Mouse (Mus musculus): ENCODE measurements around the gene Sun2.

Gene Sun2

GRCm38 (mm10) chr15:79725190-79725789 is 17.0 kb downstream of the Sun2 start:
- no peak for DNase-seq (ENCODE audit: inconsistent ontology term)

- no peak for DNase-seq (ENCODE audit: inconsistent ontology term)
These were observed 18.9 kb downstream of the Sun2 start for GRCm38 (mm10) chr15:79723439-79723838.

DNA sequence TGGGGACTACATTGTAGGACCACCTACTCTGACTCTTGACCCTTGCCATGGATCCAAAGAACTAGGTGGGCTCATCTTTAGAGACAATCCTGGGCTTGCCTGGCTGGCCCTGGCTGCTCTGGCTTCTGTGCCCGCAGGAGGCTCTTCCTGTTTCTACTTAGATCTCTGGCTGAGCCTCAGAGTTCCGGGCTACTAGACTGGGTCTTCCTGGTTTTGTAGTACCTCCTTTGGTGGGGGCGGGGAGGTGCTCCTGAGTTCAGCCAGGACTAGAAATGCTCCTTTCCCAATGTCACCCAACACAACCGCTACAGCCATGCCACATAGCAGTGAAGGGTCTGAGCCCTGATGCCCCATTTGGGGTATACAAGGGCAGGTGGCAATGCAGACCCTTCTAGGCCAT is 21.5 kb downstream of the Sun2 start:
- no peak for DNase-seq (ENCODE audit: inconsistent ontology term)

GRCm38 (mm10) chr15:79720267-79720666 is 22.1 kb downstream of the Sun2 start:
- DNase-seq (ENCODE audit: inconsistent ontology term) = no peak

DNA sequence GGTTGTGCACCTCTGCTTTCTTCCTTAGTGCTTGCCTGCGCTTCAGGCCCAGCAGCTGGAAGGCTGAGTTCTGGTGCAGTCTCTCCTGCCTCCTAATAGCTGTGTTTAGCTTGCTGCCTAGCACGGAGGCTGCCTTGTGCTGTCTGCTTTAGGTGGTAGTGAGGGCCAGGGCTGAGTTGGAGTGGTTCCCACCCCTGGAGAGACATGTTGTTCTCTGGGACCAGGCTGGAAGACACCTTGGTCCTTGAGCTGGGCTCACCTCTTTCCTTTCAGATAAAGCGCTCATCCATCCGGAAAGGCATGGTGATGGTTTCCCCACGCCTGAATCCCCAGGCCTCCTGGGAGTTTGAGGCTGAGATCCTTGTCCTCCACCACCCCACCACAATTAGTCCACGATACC is 25.6 kb downstream of the Sun2 start:
- no peak for DNase-seq (ENCODE audit: inconsistent ontology term)

DNA sequence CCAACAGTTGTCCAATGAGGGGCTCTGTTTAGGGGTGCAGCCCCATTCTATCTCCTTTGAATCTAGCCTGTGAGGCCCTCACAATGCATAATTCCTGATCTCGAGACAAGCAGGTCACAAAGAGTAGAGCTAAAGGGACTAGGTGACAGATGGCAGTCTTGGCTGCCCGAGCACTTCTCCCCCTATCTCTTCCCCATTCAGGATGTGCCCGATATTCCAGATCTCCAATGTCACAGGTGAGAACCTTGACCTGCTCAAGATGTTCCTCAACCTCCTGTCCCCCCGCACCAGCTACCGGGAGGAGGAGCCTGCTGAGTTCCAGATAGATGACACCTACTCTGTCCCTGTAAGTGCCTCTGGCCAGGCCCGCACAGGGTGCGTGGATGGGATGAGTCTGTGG is 26.7 kb downstream of the Sun2 start:
- DNase-seq (ENCODE audit: inconsistent ontology term) = no peak

GRCm38 (mm10) chr15:79708229-79708822 is 34.0 kb downstream of the Sun2 start:
- no peak for DNase-seq (ENCODE audit: inconsistent ontology term)

DNA sequence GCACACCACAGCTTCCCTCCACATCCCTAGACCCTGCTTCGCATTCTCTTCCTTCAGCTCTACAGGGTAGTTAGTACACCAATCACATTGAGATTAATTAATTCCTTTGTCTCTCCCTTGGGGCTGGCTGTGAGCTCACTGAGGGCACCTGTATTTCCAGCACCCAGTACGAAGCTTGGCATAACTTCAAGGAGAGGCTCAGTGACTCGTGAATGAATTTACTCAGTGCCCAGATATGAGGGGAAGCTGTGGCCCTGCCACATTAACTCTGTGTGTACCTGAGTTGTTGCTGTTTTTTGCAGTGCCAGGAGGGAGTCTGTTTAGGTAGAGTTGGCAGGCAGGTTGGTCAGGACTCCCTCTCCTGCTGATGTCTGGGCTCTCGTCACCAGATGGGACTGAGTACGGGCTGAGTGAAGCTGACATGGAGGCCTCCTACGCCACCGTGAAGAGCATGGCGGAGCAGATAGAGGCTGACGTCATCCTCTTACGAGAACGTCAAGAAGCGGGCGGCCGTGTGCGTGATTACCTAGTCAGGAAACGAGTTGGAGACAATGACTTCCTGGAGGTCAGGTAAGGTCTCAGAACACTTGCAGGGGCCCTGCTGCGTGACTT is 35.6 kb downstream of the Sun2 start:
- no peak for DNase-seq (ENCODE audit: inconsistent ontology term)

DNA sequence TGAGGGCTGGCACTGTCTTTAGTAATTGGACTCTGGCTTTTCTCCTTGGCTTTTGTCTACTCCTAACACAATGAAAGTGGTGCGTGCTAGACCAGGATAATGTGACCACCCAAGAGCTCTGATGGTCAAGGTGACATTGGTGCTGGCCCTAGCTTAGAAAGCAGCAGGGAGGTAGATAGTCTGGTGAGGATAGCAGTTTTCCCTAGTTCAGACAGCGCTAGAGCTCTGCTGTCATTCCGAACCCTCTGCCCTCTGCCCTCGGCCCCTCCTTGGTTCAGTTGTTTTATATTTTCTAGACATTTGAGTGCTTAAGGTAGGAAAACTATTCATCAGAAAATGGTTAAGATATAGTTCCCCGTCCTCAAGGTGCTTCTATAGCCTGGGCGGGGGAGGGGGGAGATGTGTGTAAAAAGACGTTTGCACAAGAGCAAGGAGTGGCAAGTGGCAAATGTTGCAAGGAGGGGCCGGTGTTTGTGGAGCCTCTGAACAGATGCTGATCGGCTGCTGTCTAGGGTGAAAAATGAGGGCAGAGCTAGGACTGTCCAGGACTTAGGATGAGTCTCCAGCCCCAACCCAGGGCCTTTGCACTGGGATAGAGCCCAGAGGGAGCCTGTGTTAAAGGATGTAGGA is 44.7 kb downstream of the Sun2 start:
- no peak for DNase-seq (ENCODE audit: inconsistent ontology term)

DNA sequence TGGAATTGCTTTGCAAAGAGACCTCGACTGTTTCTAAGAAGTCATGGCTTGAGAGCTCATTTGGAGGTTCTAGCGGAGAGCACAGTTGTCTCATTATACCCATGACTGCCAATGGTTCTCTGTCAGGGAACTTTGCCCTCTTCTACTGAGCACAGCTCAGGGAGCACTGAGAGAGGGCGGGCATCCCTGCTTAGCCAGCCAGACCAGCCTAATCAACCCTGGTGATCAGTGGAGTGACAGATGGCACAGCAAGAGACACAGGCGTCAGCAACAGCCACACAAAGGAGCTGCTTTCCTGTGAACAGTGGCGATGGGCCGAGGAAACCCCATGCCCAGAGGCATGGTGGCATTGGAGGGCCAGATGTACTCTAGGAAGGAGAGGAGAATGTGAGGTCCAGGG is 45.3 kb downstream of the Sun2 start:
- DNase-seq (ENCODE audit: inconsistent ontology term) = no peak

DNA sequence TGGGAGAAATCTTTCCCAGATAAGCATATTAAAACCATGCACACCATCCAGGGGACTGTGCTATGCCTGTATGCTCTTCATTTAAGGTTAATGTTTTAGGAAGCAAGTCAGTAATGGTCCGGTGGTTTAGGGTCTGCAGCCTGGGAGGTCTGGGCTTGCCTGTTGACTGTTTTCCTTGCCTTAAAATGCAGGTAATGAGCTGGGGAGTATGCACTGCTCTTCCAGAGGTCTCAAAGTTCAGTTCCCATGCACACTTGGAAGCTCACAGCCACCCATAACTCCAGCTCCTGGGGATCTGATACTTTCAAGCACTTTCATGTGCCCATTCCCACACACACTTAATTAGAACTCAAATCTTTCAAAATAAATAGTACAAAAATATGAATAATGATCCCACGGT is 45.8 kb downstream of the Sun2 start:
- DNase-seq (ENCODE audit: inconsistent ontology term) = no peak

DNA sequence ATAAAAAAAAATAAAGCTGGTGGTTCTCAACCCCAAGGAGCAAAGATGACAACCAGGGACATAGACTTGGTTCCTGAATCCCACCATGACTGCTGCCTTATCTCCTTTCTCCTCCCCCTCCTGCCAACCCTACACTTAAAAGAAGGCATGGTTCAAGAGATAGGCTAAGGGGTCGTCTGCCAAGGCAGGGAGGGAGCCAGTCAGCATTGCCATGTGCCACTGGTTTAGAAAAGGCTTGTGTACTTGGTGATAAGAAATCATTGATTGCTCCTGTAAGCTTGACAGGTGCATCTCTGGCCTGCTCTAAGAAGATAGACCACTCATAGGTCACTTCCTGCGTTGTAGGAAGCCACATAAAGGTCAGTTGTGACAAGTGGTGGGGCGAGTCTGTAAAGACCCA is 46.8 kb downstream of the Sun2 start:
- no peak for DNase-seq (ENCODE audit: inconsistent ontology term)

DNA sequence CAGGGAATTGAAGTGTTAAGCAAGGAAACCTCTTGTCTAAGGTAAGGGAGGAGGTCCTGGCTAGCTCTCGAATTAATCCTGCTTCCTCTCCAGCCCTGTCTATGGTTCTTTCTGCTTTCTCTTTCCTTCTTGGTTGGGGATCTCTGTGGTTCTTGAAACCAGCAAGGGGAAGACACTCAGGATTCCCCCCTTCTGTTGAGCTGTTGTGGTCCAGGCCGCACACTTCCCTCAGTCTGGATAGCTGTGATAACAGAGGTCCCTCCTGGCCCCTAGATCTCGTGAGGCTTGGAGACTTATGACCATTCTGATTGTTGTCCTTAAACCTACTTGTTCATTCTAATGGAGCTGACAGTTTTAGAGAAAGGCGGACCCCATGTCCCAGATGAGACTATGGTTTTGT is 47.8 kb downstream of the Sun2 start:
- DNase-seq (ENCODE audit: inconsistent ontology term) = no peak

- no peak for DNase-seq (ENCODE audit: inconsistent ontology term)
These were observed 48.6 kb downstream of the Sun2 start for GRCm38 (mm10) chr15:79693740-79694139.

- DNase-seq (ENCODE audit: inconsistent ontology term) = no peak
These were observed 50.0 kb downstream of the Sun2 start for GRCm38 (mm10) chr15:79692334-79692733.

- DNase-seq (ENCODE audit: inconsistent ontology term) = no peak
These were observed 51.3 kb downstream of the Sun2 start for GRCm38 (mm10) chr15:79691023-79691508.

DNA sequence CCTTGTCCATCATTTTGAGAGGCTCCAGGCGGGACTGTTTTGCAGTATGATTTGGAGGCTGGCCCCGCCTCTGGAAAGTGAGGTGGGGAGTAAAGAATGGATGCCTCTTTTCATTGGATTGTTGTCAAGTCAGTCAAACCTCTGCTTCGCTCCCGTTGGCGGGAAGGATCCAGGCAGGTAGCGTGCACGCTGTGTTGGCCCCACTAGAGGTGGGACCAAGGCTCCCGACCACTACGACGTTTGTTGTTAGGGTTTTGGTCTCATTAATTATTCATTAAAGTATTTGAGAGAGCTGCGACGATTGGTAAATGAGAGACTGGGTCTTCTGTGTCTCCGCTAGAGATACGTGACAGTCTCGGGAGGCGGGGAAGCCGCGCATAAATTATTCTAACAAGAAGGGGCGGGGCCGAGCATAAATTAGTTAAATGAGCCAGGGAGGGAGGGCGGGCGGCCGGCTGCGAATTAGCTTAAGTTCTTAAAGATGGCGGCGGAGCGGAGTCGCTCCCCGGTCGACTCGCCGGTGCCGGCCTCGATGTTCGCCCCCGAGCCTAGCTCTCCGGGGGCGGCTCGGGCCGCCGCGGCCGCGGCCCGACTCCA is 51.8 kb downstream of the Sun2 start, which contains the start of gene Gtpbp1:
TSS of gene Gtpbp1 (plus strand) at position 420 of the 597 bp plus-strand sequence.
- peak; percentile 99 for DNase-seq (ENCODE audit: inconsistent ontology term)

- no peak for DNase-seq (ENCODE audit: inconsistent ontology term)
These were observed 52.5 kb downstream of the Sun2 start for GRCm38 (mm10) chr15:79689662-79690425.

DNA sequence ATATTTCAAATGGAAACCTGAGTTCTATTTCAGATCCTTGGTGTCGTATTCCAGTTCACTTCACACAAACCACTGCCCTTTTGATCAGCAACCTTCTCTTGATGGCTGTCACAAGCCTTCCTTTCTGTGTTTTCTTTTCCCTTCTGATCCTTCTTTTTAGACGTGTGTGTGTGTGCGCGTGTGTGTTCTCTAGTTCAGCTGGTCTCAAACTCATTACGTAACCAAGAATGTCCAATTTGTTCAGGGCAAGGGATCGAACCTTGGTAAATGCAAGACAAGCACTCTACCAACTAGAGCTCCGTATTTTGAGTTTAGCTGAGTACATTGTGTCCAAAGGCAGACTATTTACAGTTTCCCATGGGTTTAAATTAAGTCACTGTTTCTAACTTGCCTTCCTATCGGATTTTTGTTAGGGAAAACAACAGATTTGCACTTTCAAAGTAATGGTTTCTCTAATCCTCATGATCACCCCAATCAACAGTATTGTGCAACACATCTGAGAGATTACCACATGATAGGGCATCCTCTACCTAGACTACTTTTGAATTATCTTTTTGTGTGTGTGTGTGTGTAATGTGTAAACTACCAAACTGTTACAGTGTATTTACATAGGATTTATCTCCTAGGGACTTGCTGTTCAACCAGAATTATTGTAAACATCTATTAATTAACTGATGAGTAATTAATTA is 53.9 kb downstream of the Sun2 start:
- DNase-seq (ENCODE audit: inconsistent ontology term) = no peak

GRCm38 (mm10) chr15:79687646-79688267 is 54.6 kb downstream of the Sun2 start, which contains the start of gene Josd1:
TSS of gene Josd1 (minus strand) at chr15:79687919.
- peak; percentile 97 for DNase-seq (ENCODE audit: inconsistent ontology term)

Measured in Muller cell, postnatal 12 days (primary cell).